Mouse (Mus musculus): ENCODE data around the gene Fbxl13.

DNA sequence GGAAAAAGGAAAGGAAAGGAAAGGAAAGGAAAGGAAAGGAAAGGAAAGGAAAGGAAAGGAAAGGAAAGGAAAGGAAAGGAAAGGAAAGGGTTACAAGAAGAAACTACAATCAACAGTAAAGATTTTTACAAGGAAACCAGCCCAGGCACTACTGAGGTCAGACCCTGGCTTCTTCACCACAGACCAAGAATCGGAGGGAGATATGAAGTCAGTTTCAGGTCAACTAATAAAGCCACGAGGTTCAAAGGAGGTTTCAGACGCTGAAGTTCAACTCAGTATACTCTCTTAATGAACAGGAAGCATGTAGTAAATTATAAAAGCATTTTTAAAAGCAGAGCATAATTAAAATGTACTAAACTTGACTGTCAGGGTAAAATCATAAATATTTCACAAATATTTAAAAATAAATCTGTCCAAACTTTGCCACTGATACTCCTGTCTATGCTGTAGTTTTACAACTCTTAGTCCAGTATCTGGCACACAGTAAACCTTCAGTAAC lies 48.0 kb upstream of the Fbxl13 start:
- TF ChIP-seq ZNF384 (IDR thresholded peaks at IDR 0.05; ENCODE audit: low read depth, low read length) (no peak), CHD2 (IDR thresholded peaks at IDR 0.05; ENCODE audit: low read depth, low read length) (no peak), ZC3H11A (IDR thresholded peaks at IDR 0.05; ENCODE audit: borderline replicate concordance, low read depth, low read length) (no peak), HCFC1 (IDR thresholded peaks at IDR 0.05; ENCODE audit: borderline replicate concordance, insufficient read depth, low read length) (no peak), MAFK (IDR thresholded peaks at IDR 0.05; ENCODE audit: insufficient read depth, low read depth, low read length) (no peak)
